Mouse (Mus musculus) heart, postnatal 36 days (tissue): ENCODE data around the gene Lrrc10. TPM values are rescaled to one million over a fixed set of nuclear protein-coding genes. Genes with fewer than 3 reads are reported as not detected.
"Not testable (repeated sequence)": the region's sequence is repeated elsewhere in the genome, so short reads cannot be mapped to it uniquely, and the experiment has no call there.

Experiments used
- DNase-seq, 2 experiments: peaks; one replicate each; pipeline ENCODE4 v3.0.0; 2021 to 2022
- intact Hi-C: fragments of 180-260 bp; cut with DNase I; formaldehyde crosslinking; loops from one replicate; pipeline ENCODE4 v1.15.1; 2025
- total RNA-seq, 2 experiments: library from RNA; stranded (reverse); gene quantifications; 2 replicates each; pipeline ENCODE4 v1.2.3; 2021

Gene Lrrc10
- total RNA-seq, 2 experiments from 2014 or later, result 168 to 289 TPM

DNA sequence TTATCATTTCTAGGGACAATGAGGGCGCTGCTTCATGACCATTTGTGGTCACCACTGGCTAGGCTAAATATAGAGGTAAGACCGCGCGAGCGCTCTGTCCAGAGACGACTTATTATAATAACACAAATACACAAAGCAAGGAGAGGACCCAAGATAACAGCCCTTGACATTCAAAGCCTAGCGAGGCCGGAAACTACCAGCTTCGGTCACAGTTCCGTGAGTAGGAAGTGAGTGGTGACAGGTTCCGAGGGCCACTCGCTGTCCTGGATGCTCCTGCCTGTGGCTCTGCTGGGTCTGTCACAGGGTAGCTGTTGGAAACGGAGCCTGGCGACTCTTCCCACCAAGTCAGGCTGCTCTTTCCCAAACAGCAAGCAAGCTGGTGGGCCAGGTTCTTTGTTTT, 2.8 kb upstream of the Lrrc10 start:
- peak in 1 of 2 experiments; percentile 31 for DNase-seq

GRCm38 (mm10) chr10:117043497-117044166, 1.5 kb upstream of the Lrrc10 start:
- DNase-seq, result peak in 1 of 2 experiments; percentile 49
- intact Hi-C loops, result not testable (repeated sequence)

More for the DNA sequence above, 2.8 kb upstream of the Lrrc10 start:
- intact Hi-C loops, result no loop called here

DNA sequence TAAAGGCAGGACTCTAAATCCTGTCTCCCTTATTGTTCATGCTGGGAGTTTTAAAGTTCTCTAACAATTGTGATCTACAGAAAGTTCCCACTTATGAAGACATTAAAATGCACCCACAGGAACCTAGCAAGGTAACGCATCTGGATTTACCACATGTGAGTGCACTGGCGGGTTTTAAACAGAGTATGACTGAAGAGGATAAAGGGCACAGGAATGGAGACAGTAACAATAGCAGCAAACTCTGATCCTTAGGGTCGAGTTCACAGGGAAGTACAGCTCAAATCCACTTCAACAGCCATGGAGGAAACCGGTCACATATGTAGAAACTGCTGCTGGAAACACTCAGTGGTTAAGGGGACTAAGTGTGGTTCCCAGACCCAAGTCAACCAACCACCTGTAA, 4.1 kb downstream of the Lrrc10 start:
- no peak for DNase-seq
- intact Hi-C loops, result no loop called here

DNA sequence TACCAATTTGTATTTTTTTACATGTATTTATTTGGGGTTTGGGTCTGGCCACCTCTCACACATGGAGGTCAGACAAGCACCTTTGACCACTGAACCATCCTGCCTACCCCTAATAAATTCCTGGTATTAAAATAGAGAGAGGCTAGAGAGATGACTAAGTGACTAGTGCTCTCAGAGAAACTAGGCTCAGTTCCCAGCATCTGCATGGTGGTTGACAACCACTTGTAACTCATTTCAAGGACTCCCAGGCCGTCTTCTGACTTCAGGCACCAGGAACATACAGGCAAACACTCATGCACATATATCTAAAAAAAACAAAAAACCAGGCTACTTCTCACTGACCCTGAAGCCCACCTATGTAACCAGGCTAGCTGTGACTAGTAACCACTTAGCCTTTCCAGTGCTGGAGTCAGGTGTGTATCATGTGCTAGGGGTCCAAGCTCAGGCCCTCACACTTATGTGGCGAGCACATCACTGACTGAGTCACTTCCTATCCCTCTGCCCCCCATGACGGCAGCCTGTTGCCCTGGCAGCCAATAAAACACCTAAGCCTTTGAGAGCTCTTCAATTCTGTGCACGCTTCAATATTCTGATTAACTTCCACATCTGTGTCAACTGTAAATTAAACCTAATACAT, 4.9 kb downstream of the Lrrc10 start:
- DNase-seq, result no peak
- intact Hi-C loops, result no loop called here

DNA sequence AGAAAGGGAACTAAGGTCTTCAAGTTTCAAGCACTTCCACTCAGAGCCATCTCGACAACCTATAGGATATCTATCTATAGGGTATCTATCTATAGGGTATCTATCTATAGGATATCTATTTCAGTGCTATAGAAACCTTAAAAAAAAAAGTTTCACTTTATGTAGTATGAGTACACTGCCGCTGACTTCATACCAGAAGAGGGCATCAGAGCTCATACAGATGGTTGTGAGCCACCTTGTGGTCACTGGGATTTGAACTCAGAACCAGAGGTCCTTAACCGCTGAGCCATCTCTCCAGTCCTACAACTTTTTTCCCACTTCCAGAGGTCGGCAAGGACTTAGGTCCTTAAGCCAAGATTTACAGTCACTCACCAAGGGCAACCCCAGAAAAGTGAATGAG, 10.5 kb downstream of the Lrrc10 start:
- intact Hi-C loops, result loop anchor here (2.0 kb wide), 1 partner anchor 155 kb away; no protein-coding TSS in a partner anchor

DNA sequence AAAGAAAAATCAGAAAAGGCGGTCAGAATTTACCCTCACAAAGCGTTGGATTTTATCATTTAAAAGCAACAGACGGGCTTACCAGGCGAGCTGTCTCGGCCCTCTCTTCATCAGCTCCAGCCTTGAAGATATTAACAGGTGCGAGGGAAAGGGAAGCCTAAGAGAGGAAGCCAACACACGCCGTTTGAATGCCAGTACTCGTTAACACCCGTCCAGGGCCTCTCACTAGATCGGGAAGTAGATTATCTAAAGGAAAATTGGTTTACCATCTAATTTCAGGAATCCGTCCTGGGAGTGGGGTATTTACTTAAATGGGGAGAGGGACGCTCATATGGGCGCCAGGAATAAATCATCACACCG, 17.7 kb downstream of the Lrrc10 start:
- no peak for DNase-seq
- intact Hi-C loops, result loop anchor here (2.0 to 10.0 kb wide), 2 partner anchors 86 to 312 kb away; partner anchors contain the start of gene Frs2

More for the DNA sequence above, 10.5 kb downstream of the Lrrc10 start:
- no peak for DNase-seq

DNA sequence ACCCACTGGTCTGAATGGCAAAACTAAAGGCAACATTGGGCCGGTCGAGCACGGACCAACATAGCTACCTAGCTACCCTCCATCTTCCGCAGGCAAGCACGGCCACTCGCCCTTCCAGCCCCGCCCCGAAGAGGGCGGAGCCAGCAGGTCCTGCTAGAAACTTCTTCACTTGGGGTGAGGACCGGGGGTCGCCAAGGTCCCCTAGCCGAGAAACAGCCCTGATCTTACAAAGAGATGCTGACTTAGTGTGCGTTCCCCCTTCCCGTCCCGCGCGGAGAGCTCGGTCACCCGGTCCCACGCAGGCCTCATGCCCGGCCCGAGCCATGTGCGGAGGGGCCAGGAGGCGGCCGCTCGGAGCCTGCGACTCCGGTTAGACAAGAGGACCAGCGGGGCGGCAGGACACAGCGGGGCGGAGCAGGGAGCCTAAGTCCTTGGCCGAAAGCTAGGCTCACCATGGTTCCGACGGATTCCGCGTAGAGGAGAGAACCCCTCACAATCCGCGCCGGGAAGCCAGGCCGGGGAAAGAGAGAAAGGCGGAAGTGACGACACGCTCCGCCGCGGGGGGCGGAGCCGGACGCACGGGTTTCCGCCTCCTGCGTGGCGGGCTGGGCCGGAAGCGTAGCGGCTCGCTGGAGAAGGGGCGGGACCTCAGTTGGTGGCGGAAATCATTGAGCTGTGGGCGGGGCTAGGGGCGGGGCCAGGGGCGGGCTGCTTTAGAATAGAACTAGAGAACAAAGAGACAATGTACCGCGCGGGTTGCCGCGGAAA, 18.3 kb downstream of the Lrrc10 start, which contains the start of gene Cct2:
Gene Cct2 (minus strand): TSS at position 561 of the 768 bp plus-strand sequence.
- intact Hi-C loops, result loop anchor here (2.0 to 10.0 kb wide), 2 partner anchors 85 to 311 kb away; partner anchors contain the start of gene Frs2
- peak; percentile 89 for DNase-seq

DNA sequence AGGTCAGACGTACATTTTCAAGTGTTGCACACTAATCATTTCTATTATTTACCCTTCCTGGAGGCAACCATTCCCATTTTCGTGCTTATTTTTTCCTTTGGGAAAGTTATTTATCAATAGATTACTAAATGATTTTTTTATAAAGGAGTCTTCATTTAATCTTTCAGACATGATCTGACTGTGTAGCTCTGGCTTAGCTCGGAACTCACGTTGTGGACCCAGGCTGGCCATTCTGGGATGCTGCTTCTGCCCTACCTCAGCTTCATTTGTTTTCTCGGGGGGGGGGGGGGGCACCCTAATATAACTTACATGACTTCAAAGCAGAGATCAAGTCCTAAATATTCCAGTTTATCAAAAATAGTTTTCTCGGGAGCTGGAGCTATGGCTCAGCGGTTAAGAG, 18.9 kb downstream of the Lrrc10 start:
- intact Hi-C loops, result loop anchor here (10.0 kb wide), 1 partner anchor 311 kb away; no protein-coding TSS in a partner anchor
- DNase-seq, result no peak

DNA sequence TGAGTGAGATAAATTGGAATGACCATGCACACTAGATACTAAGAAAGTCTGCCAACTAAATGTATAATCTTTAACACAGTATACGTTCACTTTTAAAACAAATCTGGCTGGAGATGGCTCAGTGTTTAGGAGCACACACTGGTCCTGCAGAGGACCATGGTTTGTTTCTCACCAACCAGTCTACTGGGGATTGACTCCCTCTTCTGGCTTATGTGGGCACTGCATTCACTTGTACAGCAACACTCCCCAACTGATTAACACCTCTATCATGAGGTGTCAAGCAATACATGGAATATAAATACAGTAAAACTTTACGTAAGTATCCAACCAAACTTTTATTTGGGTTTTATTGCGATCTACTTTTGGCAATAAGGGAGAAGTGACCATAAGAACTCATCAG, 24.0 kb downstream of the Lrrc10 start:
- no peak for DNase-seq
- intact Hi-C loops, result loop anchor here (10.0 kb wide), 1 partner anchor 306 kb away; no protein-coding TSS in a partner anchor

DNA sequence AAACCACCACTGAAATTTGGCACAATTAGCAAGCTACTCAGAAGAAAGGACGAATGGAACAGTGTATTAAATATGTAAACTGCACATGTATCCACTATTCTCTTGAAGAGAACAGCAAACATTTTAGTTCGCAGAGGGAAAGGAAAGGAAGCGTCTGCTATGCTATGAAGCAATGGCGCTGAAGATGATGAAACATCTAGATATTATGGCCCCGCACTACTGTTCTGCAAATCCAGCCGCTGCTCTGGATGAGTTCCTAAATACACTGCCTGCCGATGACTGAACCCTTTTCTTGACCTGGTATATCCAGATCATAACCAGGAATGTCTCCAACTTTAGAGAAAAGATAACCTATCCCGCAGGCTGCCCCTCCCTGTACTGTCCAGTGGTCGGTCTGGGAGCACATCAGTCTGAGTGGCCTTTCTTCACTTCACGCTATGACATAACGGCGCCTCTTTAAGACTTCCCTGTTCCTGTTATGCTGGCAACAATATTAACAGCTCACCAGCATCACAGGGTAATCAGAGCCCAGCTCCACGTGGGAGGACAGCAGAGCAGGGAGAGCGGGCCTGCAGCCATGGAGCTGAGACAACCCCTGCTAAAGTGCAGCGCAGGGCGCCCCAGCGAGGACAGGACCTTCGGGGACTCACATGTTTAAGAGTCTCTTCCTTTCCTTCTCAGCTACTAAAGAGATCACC, 27.2 kb downstream of the Lrrc10 start:
- no peak for DNase-seq
- intact Hi-C loops, result no loop called here

DNA sequence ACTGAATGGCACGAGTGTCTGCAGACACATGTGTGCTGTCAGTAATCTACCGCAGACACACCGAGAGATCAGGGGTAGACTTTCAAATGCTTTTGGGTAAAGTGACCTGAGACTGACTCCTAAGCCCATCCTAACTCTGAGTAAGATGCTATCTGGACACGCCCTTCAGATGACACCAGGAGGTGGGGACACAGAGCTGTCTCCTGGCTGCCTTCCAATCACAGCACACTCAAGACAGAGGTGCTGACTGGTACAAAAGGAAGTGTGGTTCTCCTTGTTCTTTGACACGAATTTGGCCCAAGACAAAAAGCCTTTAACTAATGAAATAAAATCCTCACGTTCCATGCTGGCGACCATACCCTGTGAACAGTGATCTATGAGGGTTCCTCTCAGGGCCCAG, 28.0 kb downstream of the Lrrc10 start:
- no peak for DNase-seq
- intact Hi-C loops, result no loop called here

DNA sequence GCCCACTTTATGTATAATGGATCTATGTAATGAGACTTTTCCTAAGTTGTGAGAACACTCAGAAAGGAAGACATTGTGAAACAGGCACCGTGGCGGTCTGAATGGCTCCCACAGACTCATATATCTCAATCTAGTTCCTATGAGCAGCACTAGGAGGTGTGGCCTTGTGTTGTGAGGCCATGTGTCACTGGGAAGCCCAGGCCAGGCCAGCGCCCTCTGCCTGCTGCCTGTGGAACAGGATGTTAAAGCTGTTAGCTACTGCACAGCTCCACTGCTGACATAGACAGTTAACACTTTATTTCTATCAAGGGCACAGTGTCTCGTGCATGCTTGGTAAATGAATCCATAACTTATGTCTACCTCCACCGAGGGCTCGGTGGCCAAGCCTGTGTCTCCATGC, 33.1 kb downstream of the Lrrc10 start:
- DNase-seq, result no peak
- intact Hi-C loops, result no loop called here

- DNase-seq, result no peak
- intact Hi-C loops, result no loop called here
Observed at GRCm38 (mm10) chr10:117081326-117081725, 36.2 kb downstream of the Lrrc10 start.

GRCm38 (mm10) chr10:117081914-117082359, 36.8 kb downstream of the Lrrc10 start:
- DNase-seq, result no peak
- intact Hi-C loops, result no loop called here

GRCm38 (mm10) chr10:117089628-117090027, 44.5 kb downstream of the Lrrc10 start:
- intact Hi-C loops, result no loop called here
- no peak for DNase-seq

DNA sequence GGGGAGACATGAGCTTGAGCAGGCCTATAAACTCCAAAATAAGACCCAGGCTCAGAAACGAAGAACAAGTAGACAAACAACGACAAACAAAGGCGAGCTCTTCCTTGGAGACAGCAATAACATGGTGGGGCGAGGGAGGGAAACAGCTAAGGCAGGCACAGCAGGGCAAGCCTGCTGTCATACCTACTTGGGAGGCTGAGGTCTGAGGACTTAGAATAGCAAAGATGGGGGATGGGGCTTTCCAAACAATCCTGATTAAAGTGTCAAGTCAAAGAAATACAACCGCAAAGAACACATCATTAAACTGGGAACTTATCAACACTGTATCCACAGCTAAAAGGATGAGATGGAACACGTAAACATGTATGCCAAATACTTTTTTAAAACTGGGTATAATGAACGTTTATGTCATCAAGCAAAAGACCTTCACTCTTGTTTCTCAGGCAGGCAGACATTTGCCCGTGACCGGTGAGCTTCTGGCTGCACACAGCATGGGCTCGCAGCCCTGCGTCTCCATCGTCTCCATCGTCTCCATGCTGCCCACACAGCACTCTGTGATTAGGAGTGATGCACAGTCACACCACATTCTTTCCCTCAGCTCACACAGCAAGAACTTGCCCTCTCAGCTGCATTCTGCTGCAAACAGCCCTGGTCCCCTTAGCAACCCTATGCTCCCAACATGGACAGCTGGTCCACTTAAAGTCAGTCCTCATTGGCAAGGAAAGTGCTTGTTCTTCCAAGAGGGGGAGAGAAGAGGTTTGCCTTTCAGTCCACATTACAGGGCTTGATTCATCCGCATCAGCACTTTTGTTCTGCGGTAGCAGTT, 49.6 kb downstream of the Lrrc10 start:
- peak in 1 of 2 experiments; percentile 33 for DNase-seq
- intact Hi-C loops, result no loop called here

GRCm38 (mm10) chr10:117096096-117096495, 51.0 kb downstream of the Lrrc10 start:
- DNase-seq, result no peak
- intact Hi-C loops, result no loop called here
